Mouse (Mus musculus) kidney, postnatal 25 days (tissue): ENCODE measurements around the gene Smtnl1.
A peak's percentile ranks its signal among the peaks of the same experiment; 100 is the strongest.

ENCODE experiments used
- DNase-seq, 2 experiments: peaks; one replicate each; pipeline ENCODE4 v3.0.0; 2021; ENCODE audit warnings: mixed read lengths in 2 of 2

The Smtnl1 gene

DNA sequence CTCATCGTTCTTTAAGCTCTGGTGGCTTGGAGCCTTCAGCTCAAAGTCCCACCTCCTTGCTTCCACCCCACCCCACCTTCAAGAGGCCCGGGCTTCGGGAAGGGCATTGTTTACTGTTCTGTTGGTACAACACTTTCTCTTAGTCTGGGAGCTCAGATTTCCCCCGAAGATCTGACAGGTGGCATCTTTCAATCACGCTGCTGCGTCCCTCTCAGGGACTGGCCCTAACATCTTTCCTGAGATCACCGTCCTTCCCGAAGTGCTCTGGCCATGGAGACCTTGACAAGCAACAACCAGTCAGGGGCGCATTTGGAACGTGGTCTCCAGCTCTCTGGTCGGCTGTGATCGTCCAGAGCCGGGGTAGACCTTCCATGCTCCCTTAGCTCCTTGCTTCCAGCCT lies at the start of gene Smtnl1:
Smtnl1 (minus strand) TSS at position 101 of the 400 bp plus-strand sequence.
- no peak for DNase-seq

GRCm38 (mm10) chr2:84870623-84871160 lies 48.2 kb upstream of the Smtnl1 start:
- DNase-seq = peak in 1 of 2 experiments; percentile 32

DNA sequence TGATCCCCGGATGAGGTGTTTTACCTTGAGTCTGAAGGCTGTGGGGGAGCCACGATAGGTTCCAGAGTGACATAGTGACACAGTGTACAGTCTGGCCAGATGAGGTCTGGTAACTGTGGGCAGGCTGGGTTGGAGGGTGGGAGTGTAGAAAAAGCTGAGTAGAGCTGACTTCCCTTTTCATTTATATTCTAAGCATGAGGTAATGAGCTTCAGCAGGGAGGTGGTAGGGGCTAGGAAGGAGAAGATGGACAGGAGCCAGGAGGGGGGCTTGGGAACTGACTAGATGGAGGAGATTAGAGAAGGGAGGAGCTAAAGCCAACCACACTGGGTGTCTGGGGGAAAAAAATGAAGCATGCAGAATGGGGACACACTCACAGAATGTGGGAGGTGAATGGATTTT lies 46.5 kb upstream of the Smtnl1 start:
- DNase-seq = no peak

- peak; percentile 63 to 75 for DNase-seq
Observed at GRCm38 (mm10) chr2:84868521-84868943, 46.1 kb upstream of the Smtnl1 start.

- DNase-seq = peak; percentile 57 to 64
Observed at GRCm38 (mm10) chr2:84865616-84866571, 43.4 kb upstream of the Smtnl1 start.

- no peak for DNase-seq
Observed at GRCm38 (mm10) chr2:84862231-84862630, 39.8 kb upstream of the Smtnl1 start.

DNA sequence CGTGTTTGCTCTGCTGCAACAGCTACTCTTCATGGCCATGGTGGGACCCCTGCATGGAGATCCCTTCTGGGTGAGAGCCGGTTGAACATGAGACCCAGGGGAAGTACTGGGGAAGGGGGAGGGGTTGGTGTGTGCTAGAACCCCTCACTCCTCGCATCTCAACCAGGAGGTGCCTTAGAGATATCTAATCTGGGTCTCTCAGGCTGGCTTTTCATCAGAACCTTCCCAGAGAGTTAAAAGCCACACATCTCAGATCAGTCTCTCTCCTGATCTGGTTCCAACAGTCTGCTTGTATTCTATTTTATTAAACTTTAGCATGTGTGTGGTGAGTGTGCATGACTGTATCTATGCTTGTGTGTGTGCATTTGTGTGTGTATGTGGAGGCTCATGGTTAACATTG lies 39.0 kb upstream of the Smtnl1 start:
- DNase-seq = no peak

DNA sequence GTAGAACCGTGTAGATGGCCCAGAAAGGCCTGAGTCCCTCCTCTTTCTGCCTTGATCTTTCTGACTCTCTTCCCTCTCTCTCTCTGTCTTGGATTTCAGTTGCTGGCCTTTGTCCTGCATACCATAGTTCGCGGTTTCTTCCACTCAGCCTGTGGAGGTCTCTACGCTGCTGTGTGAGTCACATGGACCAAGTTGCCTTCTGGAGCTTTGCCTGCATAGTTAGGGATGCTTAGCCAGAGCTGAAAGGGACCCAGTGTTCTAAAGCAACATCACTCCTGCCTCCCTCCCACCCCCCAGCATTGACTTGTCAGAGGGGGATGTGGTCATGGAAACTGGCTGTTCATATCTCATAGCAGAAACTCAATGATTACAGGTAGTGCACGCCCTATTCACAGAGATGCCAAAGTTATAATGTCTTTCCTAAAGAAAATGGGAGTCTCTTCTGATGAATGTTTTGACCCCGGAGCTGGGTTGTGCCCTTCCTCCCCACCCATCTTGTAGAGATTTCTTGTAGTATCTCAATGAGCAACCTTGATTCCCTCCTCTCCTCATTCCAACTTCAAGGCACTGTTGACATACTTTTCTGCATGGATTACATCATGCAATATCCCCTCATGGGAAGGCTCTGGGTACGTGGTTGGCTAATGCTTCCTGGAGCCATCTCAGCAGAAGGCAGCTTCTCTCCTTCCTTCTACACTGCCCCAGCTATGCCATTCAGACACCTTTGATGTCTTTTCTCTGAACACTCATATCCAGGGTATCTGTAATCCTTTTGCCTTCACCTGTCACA lies 37.7 kb upstream of the Smtnl1 start:
- no peak for DNase-seq

DNA sequence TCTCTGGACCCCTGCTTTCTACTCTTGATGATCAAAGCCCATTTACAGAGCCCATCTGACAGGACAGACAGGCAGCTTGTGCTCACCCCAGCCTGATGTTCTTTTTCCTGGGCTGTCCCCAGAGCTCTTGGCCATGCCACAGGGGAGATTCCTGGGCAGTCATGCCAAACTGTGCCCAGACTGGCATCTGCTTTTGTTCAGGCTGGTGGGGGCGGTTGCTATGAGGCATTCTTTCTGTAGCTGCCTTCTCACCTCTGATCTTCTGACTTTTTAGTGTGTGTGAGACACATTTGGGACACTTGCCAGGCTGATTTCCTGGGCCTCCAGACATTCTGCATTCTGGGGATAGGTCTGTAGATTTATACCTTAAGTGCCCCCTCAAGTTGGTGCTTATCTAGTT lies 36.1 kb upstream of the Smtnl1 start:
- DNase-seq = no peak

- DNase-seq = peak; percentile 67 to 78
Observed at GRCm38 (mm10) chr2:84855732-84856131, 33.3 kb upstream of the Smtnl1 start.

DNA sequence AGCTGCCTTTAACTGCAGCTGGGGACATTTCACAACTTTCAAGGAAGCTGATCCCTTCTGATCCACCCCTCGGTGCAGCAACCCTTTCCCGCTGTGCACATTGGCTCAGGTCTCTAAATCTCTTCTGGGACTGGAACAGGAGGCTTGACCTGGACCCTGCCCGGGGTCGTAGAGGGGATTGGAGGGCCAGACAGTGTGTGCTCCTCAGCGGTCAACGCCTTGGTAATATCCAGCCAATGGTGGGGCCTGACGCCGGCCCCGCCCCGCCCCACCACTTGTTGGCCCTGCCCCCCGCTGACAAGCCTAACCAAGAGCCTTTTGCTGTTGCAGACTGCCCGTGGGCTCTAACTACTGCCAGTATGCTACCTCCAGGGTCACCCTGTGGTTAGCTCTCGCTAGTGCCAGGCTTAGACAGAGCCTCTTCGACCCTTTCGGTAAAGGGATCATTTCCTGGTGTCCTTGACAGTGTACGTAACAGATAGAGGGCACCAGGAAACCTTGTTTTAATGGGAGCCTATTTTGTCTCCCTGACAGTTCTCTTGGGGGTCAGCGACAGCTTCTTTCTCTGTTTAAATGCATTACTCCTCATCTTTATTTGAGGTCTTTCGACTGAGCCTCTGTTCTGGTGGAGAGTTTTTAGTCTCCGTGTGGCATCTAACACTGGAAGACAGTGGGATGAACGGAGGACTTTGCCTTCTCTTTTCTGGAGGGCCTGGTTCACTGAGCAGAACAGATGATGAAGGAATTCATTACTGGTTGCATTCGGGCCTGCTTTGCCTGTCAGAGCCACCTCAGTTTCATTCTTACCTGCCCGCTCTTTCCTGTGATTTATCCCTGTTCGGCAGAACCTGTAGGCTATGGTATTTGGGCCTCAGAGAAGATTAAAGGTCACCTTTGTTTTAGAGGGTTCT lies 28.9 kb upstream of the Smtnl1 start:
- peak; percentile 78 to 93 for DNase-seq

DNA sequence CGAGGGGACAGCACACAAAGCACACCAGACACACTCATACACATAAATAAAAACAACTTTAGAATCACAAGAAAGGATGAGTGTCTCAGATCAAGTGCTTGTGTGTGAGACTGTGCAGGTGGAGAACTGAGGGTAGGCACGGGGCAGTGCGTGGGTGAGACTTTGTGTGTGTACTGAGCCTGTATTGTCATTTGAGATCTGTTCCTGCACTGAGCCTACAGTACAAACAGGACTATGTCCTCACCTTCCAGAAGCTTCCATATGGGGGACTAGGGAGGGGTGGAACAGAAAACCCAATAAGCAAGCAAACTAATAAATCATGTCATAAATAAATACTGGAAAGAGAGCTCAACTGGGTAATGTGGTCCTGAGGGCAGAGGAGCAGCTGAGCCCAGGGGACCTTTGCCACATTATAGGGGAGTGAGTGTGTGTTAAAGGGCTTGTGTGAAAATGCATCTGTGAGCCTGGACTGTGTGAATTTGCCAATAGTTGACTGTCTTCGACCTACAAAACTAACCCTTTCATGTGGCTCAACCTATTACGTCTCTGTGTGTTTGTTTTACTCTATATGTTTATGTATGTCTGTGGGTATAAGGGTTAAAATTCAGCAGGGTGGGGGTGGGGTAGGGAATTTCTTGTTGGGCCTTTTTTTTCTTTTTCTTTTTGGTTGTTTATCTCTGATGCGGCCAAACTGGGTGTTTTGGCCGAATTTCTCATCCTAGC lies 28.1 kb upstream of the Smtnl1 start:
- DNase-seq = no peak

DNA sequence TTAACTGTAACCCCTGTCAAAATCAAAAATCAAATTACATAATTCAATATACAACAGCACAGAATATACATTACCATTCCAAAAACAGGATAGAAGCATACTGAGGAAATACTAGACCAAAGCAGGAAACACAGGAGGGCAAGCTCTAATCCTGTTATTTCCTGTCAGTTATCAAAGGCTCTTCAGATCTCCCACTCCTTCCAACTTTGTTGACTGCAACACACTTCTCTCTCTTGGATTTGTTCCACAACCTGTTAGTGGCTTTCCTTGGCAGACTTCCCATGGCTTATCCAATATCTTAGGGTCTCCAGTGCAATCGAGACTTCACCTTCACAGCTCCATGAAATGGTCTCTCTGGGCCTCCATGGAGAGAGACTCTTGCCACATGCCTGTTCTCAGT lies 22.8 kb upstream of the Smtnl1 start:
- DNase-seq = no peak

DNA sequence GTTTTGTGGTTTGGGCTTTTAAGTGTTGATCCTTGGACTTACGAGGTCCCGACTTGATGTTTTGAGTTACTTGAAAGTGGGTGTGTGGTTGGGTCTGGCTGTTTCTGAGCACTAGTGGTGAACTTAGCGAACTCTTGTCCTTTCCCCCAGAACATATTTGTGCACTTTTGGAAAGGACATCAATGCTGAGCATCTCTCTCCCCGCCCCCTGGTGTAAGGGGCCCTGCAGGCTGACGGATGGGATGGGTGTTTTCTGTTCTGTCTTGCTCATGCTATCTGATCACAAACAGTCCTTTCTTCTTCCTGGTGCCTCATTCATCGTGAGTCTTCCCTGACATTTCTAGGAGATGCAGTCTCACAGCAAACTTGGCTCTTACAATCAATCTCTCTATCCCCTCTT lies 21.2 kb upstream of the Smtnl1 start:
- no peak for DNase-seq

GRCm38 (mm10) chr2:84841905-84842304 lies 19.5 kb upstream of the Smtnl1 start:
- peak in 1 of 2 experiments; percentile 32 for DNase-seq

GRCm38 (mm10) chr2:84840748-84841563 lies 18.5 kb upstream of the Smtnl1 start:
- no peak for DNase-seq

DNA sequence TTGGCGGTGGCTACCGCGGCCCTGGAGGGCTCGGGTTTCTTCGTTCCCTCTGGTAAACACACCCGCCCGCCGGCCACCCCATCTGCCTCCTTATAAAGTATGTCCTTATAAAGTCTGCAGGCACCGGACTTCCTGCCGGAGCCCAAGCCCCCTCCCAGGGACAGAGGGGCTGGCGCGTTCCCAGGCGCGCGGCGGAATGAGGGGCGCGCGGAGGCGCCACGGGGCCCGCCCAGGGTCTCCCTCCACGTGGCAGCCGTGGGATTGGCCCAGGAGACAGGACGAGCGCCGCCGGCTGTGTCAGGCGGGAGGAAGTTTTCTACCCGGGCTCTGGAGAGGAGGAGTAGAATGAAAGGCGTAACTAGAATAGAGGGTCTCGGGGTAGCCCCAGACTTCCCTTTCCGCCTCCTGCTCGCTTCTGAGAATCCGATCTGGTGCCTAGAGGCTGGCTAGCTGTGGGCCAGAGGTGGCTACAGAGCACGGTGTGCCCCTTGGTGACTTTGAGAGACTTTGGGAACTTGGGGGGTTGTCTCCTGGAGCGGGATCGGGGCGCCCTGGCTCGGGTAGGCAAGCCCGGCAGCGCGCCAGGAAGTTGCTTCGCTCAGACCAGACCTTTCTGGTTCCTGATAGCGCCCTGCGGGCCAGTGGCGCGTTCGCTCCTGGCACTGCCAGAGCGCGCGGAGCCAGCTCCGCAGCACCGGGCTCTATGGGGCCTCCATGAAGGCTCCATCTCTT lies 17.7 kb upstream of the Smtnl1 start:
- peak; percentile 67 to 73 for DNase-seq

DNA sequence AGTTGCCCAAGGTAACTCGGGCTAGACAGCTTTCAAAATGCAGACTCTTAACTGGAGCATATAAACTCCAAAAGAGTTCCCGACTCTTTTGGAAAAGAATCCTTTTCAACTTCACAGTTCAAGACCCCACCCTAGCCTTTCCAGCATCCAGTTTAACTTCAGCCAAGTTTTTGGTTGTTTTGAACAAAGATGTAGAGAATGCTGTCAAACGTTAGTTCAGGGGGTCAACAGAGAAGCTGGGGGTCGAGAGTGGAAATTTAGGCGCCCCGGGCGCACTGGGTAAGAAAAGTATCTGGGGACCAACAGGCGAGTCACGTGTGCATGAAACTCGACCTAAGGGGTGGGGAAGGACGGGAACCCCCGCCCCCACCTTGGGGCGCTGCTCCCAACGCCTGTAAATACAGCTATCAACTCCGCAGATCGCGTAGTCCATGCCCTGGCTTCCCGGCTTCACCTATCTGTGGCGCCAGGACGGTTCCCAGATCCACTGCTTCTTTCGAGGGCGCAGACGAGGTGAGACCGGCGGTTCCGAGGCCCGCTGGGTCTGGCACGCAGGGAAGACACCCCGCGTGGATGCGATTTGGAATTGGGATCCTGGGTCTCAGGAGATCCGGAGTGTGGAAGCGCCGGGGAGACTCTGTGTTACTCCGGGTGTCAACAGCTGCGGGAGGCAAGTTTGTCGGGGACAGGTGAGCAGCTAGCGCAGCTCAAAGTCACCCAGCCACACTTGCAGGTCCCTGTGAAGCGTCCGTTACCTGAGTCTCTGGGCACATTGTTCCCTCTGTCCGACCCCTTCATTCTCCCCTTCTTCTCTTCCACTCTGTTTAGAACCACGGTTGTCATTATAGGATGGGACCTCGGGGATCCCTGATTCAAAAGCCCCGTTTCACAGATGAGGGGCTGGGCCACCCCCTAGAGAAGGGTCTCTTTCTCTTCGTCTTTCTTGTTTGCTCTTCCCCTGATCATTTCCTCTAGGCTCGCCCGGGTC lies 16.8 kb upstream of the Smtnl1 start:
- DNase-seq = peak; percentile 8 to 41

DNA sequence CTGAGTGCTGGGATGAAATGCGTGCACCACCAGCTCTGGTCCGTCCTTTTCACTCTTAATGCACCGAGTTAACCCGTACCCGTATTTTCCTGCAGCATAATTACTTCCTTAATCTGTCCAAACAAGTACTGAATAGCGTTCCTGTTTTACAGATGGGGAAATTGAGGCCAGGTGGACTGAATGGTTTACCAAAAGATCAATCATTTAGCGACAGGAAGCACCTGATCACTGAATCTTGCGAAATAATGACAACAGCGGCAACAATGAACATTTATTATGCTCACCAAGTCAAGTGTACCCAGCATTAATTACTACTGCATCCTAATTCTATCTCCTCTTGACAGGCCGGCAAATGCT lies 16.1 kb upstream of the Smtnl1 start, which contains the start of gene Slc43a1:
Slc43a1 (plus strand) TSS at position 258 of the 357 bp plus-strand sequence.
- DNase-seq = no peak
